Mouse (Mus musculus) cerebellum, adult 2 months (tissue): ENCODE measurements at regions not wholly inside any gene's neighbourhood (a gene's known extent, or its start where the extent isn't known, plus 50 kb on each side); places are given as distances from the start of the nearest gene placed in this dataset.

Experiments
- CTCF ChIP-seq: fragments of 200-500 bp; IDR thresholded peaks from 2 replicates; pipeline ENCODE4 v1.5.1; 2011; ENCODE audit warnings: low read depth, mild to moderate bottlenecking, control low read depth, low read length, moderate library complexity, borderline replicate concordance; ENCODE audit not compliant: insufficient read depth
- POLR2A ChIP-seq: fragments of 200-500 bp; IDR thresholded peaks from 2 replicates; pipeline ENCODE4 v1.6.1; 2011; ENCODE audit warnings: low read length, control low read depth, borderline replicate concordance; ENCODE audit not compliant: insufficient read depth

DNA sequence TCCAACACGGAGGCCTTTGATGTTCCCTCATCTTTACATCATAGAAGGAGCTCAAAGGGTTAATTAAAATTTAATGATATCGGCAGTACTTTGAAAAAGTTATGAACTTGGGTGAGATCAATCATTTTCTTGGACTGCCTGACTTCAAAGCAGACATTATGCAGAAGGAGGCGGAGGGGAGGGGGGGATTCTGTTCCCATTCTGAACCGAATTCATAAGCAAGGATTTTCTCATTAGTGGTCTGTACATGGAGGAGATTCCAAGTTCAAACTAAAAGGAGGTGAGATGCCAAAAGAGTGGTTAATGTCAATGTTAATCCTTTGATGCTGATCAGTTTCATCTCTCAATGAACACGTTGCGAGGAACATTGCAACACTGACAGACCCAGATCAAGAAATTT, 1110.7 kb upstream of the Tenm2 start:
- TF ChIP-seq POLR2A (no peak), CTCF (no peak)
